Mouse (Mus musculus) heart, embryonic 10.5 days (tissue): ENCODE results near the gene Gfi1b. TPM values are rescaled to one million over a fixed set of nuclear protein-coding genes. Genes with fewer than 3 reads are reported as not detected.

ENCODE experiments used
- DNase-seq: peaks from one replicate; pipeline ENCODE4 v3.0.0-alpha.2; 2017; ENCODE audit warnings: low spot score
- H3K27ac ChIP-seq: fragments of 300-500 bp; sonication (generic); 2 replicates; pipeline ENCODE4 v1.5.1; 2016; ENCODE audit warnings: mild to moderate bottlenecking
- H3K27me3 ChIP-seq: fragments of 300-500 bp; sonication (generic); 2 replicates; pipeline ENCODE4 v1.6.1; 2016; ENCODE audit warnings: mild to moderate bottlenecking; ENCODE audit not compliant: poor library complexity, insufficient read depth, severe bottlenecking
- H3K36me3 ChIP-seq: fragments of 300-500 bp; sonication (generic); 2 replicates; pipeline ENCODE4 v1.6.1; 2016; ENCODE audit warnings: mild to moderate bottlenecking, moderate library complexity
- H3K4me1 ChIP-seq: fragments of 300-500 bp; sonication (generic); 2 replicates; pipeline ENCODE4 v1.6.1; 2016; ENCODE audit warnings: mild to moderate bottlenecking
- H3K4me3 ChIP-seq: fragments of 300-500 bp; sonication (generic); 2 replicates; pipeline ENCODE4 v1.5.1; 2016; ENCODE audit warnings: mild to moderate bottlenecking, moderate library complexity
- H3K9me3 ChIP-seq: fragments of 300-500 bp; sonication (generic); 2 replicates; pipeline ENCODE4 v1.6.1; 2016; ENCODE audit warnings: mild to moderate bottlenecking, moderate library complexity
- WGBS: fragments of 180-500 bp; shearing (Covaris S2); methylation state at CpG from one replicate; pipeline ENCODE4 v1.1.7; 2016; 5-methylcytosine and 5-hydroxymethylcytosine counted together
- polyA plus RNA-seq: library from polyadenylated mRNA; unstranded; fragments of >200 nt; fragmentation: Nextera tagmentation; extraction: Ambion mirVana; gene quantifications from 2 replicates; pipeline ENCODE4 v1.2.1, GENCODE M21; 2016

Gene Gfi1b
- polyA plus RNA-seq, 1 experiment from 2014 or later, result 12.2 TPM

DNA sequence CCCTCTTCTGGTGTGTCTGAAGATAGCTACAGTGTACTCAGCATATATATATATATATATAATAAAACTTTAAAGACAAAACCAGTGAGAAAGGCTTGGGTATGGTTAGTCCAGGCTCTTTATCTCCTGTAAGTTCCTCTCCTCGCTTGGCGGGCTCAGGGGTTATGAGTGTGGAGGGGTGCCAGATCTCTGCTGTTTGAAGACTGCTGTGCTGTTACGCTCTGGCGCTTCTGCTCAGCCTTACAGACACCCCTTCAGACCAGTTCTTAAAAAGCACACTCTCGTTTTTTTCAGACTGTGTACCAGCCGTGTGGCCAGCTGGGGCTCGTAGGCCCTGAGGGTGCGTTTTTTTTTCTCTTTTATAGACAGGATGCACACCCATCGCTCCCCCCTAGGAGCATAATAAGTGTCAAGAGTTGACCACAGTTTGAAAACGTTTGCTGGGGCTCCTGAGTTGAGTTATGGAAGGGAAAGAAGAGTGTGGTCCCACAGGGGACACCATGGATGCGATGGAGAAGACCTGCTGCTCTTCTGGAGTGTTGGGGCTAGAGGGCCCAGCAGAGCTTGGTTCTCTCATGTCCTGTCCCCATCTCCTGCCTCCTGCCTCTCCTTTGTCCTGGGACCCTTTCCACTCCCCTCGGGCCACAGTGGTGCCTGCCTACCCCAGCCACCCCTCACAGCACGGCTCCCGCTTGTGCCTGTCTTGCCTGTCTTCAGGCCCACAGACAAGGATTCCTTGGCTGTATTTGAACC, 15.8 kb downstream of the Gfi1b start:
- Histone ChIP-seq H3K4me3 (no peak overlapping the region), H3K27ac (peak overlapping the region; percentile 3; the same call in 1 of the 2 replicates), H3K36me3 (no peaks in the 10 kb centered on the region), H3K4me1 (peaks cover 37% of the 10 kb centered on the region), H3K27me3 (no peaks in the 10 kb centered on the region), H3K9me3 (no peaks in the 10 kb centered on the region)
- no peak for DNase-seq
- WGBS, result 80% methylated on average over 14 of the region's 14 CpGs

DNA sequence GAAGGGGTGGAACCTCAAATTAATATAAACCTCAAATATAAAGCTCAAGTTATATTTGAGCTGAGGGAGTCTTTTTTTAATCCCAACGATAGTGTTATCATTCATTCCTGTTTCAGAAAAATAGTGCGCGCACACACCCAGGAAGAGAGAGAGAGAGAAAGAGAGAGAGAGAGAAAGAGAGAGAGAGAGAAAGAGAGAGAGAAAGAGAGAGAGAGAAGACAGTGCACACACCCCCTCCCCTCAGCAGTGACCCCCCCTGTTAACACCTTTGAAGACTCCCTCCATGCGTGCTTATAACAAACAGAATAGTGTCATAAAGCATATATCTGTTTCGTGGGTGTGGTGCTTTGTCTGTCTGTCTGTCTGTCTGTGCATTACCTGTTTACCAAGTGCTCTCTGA, 18.2 kb downstream of the Gfi1b start:
- no peaks in the 10 kb centered on the region for H3K36me3 ChIP-seq
- H3K4me3 ChIP-seq, result no peak overlapping the region
- no peaks in the 10 kb centered on the region for H3K9me3 ChIP-seq
- H3K27ac ChIP-seq, result no peak overlapping the region
- 91% methylated on average over 5 of the region's 5 CpGs for WGBS
- peaks cover 51% of the 10 kb centered on the region for H3K4me1 ChIP-seq
- H3K27me3 ChIP-seq, result no peaks in the 10 kb centered on the region
- DNase-seq, result no peak

DNA sequence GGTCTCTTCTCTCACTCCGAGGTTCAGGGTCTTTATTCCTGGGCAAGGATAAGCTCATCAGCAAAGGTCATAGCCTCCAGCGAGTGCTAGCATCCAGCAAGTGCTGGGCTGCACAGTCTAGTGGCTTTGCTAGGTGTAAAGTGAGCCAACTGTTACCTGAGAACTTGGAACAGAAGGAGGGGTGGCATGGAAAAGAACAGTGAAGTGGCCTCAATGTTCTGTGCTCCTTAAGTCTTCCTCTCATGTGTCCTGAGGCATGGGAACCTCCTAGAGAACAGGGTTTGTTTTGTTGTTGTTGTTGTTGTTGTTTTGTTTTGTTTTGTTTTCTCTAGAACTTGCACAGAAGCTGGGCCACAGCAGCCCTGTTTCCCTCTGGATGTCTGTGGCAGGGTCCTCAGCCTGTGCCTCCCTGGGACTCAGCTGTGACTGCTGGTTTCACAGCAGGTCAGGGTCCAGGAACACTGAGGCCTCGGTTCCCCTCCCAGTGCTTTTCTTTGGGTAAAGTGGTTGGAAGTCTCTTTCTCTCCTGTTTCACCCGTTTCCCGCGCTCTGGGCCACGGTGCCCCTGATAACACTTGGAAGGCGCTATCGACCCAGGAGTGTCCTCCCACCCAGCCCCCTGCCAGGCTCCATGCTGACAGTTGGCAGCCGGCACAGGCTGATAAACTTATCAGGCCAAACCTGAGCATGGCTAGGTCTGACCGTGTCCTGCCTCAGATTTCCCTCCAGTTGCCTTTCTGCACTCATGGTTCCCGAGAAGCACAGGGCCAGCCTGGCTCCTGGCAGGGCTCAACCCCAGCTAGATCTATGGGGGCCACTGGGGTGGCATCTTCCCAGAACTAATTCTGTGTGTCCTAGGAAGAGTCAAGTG, 19.8 kb downstream of the Gfi1b start:
- WGBS, result 14% methylated on average over 12 of the region's 12 CpGs
- Histone ChIP-seq H3K27ac (peak overlapping the region; percentile 78), H3K27me3 (no peaks in the 10 kb centered on the region), H3K4me1 (peaks cover 57% of the 10 kb centered on the region), H3K9me3 (no peaks in the 10 kb centered on the region), H3K36me3 (no peaks in the 10 kb centered on the region), H3K4me3 (no peak overlapping the region; the same call in 1 of the 2 replicates)
- DNase-seq, result peak; percentile 94

DNA sequence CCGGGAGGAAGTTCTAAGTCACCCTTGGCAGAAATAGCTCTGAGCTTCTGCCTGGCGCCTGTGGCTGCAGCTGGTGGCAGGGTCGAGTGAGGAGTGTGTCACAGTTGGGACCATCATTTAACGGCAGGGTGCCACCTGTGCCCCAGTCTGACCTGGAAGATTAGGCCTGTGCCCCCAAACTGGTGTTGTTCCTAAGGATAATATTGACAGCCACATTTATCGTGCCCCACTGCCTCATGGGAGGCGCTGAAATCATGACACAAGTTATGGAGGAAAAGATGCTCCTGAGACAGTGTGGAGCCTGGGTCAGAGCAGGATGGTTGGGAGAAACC, 22.2 kb downstream of the Gfi1b start:
- 53% methylated on average over 6 of the region's 6 CpGs for WGBS

DNA sequence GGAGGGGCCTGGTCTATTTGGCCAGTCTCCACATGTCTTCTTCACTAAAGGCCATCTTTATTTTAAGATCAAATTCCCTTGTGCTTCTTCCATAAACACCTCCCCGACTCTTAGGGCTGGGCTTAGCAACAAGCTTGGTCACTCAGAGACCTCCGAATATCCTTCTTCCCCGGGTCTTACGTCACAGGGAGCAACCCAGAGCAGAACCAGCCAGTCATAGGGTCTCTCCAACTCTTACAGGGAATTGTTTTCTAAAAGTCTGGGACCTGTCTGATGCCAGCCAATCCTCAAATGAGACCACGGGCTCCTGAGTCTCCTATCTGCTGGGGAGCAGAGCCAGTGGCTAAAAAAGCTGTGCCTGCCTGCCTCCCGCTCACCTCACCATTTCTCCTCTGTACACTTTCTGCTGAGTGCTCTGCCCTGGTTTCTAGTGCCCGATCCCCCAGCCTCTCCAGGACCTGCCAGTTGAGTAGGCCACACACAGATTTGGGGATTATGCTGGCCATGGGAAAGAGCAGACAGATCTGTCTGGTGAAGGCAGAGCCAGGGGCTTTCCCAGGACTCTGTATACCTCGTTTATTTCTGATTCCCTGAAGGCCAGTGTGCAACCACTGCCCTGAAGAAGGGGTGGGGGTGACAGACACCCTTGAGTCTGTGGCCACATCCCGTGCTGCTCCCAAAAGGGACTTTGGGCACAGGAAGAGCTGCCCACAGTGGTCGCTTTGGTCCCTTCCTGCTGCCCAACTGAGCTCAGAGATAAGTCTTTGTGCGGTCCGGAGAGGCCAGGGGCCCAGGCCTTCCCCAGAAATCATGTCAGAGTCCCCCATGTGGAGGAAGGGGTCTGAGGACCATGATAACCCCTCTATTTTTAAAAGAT, 22.9 kb downstream of the Gfi1b start:
- H3K9me3 ChIP-seq, result no peaks in the 10 kb centered on the region
- WGBS, result 43% methylated on average over 12 of the region's 12 CpGs
- no peak for DNase-seq
- peaks cover 53% of the 10 kb centered on the region for H3K4me1 ChIP-seq
- peak overlapping the region; percentile 72 for H3K27ac ChIP-seq
- H3K27me3 ChIP-seq, result 0 out of 2 replicates have a peak, but pooled peaks cover 6% of the 10 kb centered on the region
- no peak overlapping the region for H3K4me3 ChIP-seq
- no peaks in the 10 kb centered on the region for H3K36me3 ChIP-seq

More for the DNA sequence above, 22.2 kb downstream of the Gfi1b start:
- Histone ChIP-seq H3K4me1 (peaks cover 53% of the 10 kb centered on the region), H3K27ac (peak overlapping the region; percentile 72), H3K27me3 (0 out of 2 replicates have a peak, but pooled peaks cover 4% of the 10 kb centered on the region), H3K36me3 (no peaks in the 10 kb centered on the region), H3K4me3 (no peak overlapping the region), H3K9me3 (no peaks in the 10 kb centered on the region)
- no peak for DNase-seq

DNA sequence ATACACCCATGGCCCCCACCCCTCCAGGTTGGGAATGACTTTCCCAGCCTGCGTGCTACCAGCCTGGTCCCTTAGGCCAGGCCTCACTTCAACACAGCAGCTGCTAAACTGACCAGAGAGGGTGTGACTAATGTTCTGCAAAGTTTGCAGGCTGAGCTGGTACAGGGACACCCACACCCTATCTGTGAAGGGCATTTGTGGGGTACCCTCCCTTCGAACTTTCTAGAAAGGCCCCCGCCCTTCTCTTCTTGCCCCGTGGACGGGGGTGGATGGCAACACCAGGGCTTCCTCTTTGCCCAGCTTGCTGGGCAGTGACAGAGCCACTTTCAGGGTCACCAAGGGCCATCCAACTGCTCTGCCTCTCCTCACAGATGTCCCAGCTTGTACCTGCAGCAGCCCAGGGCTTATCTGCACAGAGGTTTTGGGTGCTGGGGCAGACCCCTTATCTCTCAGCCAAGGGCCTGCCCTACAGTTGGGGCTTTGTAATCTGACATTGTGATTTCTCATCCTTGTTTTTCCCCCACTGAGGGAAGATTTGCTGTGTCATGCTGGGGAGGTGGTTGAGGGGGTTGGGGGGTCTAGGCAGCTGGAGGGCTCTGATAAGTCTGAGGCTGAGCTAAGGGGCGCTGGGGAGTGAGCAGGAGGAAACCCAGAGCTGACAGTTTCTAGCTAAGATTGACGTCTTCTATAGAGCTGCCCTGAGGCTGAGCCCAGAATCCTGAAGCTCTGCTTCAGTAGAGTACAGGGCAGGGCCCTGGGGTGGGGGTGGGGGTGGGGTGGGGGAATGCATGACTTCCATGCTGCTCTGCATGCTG, 23.8 kb downstream of the Gfi1b start:
- Histone ChIP-seq H3K36me3 (no peaks in the 10 kb centered on the region), H3K27ac (peak overlapping the region; percentile 72; the same call in 1 of the 2 replicates), H3K9me3 (no peaks in the 10 kb centered on the region), H3K4me3 (no peak overlapping the region), H3K27me3 (0 out of 2 replicates have a peak, but pooled peaks cover 6% of the 10 kb centered on the region), H3K4me1 (peaks cover 53% of the 10 kb centered on the region)
- WGBS, result 49% methylated on average over 7 of the region's 7 CpGs
- peak; percentile 92 for DNase-seq

DNA sequence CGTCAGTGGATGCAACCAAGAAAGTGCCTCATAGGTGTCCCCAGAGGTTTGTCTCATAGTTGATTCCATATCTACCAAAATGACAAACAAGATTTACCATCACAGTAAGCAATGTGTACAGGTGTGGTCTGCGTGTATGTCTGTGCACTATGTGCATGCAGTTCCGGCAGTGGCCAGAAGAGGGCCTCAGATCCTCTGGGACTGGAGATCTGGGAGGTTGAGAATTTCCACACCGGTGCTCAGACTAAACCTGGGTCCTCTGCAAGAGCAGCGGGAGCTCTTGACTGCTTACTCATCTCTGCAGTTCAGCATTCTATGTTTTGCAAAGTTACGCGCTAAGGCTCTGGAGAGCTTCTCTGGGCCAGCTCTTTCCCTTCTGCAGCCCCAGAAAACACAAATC, 24.8 kb downstream of the Gfi1b start:
- Histone ChIP-seq H3K27me3 (0 out of 2 replicates have a peak, but pooled peaks cover 12% of the 10 kb centered on the region), H3K9me3 (no peaks in the 10 kb centered on the region), H3K4me1 (peaks cover 45% of the 10 kb centered on the region), H3K27ac (no peak overlapping the region; the same call in 1 of the 2 replicates), H3K4me3 (no peak overlapping the region), H3K36me3 (no peaks in the 10 kb centered on the region)
- WGBS, result 88% methylated on average over 7 of the region's 7 CpGs
- DNase-seq, result no peak

DNA sequence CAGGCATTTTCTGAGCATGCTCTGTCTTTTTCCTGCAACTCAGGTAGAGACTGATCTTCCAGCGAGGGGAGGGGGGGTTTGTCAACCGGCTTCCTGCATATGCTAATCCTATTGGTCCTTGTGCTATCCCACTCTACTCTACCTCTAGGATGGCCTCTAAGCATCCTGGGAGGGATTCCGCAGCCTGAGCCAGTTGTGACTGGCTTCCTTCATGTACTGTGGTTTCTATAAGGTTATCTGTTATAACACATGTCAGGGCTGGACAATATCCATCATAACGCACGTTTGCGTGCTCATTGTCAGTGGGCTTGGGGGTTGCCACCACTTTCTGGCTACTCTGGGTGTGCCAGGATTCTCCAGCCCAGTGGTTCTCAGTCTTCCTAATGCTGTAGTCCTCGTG, 25.8 kb downstream of the Gfi1b start:
- 73% methylated on average over 7 of the region's 7 CpGs for WGBS
- Histone ChIP-seq H3K9me3 (no peaks in the 10 kb centered on the region), H3K36me3 (no peaks in the 10 kb centered on the region), H3K27ac (no peak overlapping the region), H3K4me1 (peaks cover 38% of the 10 kb centered on the region), H3K4me3 (no peak overlapping the region), H3K27me3 (0 out of 2 replicates have a peak, but pooled peaks cover 12% of the 10 kb centered on the region)
- no peak for DNase-seq

DNA sequence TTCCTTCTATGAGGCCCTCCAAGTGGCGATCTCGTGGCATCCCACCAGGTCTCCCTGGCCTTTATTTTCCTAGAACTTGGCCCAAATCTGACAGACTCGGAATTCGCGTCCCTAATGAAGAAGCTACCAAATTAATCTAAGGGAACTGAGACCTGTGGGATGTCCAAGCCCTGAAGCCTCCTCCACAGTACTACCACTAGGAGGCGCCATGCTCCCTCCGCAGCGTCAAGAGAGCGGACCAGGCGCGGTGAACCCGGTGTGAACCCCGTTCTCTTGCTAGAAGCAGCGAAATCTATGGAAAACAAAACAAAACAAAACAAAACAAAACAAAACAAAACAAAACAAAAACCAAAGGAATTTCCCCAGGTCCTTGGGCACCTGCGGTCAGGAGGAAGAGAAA, 29.0 kb downstream of the Gfi1b start:
- WGBS, result 5% methylated on average over 15 of the region's 15 CpGs
- H3K27ac ChIP-seq, result no peak overlapping the region
- H3K27me3 ChIP-seq, result peaks cover 18% of the 10 kb centered on the region; the same call in 1 of the 2 replicates
- peak; percentile 88 for DNase-seq
- H3K4me1 ChIP-seq, result peaks cover 7% of the 10 kb centered on the region
- no peaks in the 10 kb centered on the region for H3K9me3 ChIP-seq
- no peak overlapping the region for H3K4me3 ChIP-seq
- no peaks in the 10 kb centered on the region for H3K36me3 ChIP-seq

DNA sequence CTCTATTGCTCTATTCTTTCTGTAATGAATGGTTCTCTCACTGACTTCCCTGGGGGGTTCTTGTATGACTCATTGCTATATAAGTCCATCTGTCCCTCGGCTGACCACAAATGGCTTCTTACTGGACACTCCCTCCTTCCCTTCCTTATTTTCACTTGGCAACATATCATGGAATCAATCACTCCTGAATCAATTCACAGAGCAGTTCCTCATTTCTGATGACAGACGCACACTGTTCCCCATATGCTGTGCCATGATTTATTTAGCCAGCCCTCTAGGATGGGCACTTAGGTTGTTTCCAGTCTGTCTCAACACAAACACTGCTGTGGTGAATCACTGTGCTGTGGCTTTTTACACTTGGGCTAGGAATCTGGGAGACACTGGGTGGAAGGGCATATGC, 30.3 kb downstream of the Gfi1b start:
- 73% methylated on average over 2 of the region's 2 CpGs for WGBS
- H3K27ac ChIP-seq, result no peak overlapping the region
- H3K4me1 ChIP-seq, result no peaks in the 10 kb centered on the region
- no peak overlapping the region for H3K4me3 ChIP-seq
- no peak for DNase-seq
- no peaks in the 10 kb centered on the region for H3K36me3 ChIP-seq
- H3K9me3 ChIP-seq, result no peaks in the 10 kb centered on the region
- H3K27me3 ChIP-seq, result peaks cover 20% of the 10 kb centered on the region; the same call in 1 of the 2 replicates

DNA sequence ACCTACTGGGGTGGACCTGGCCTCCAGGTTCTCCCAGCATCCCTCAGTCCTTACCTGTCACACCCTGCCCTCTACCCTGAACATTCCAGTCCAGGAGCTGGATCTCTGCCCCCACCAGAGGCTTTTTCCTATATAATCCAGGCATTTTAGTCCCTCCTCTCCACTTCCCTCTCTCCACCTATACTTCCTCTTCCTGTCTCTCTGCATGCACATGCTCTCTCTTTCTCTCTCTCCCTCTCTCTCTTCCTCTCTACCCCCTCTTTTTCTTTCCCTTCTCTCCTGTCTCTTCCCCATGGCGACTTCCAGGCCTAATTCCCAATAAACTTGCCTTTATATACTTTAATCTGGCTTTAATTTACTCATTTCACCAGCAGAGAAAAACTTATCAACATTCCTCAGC, 33.2 kb downstream of the Gfi1b start:
- Histone ChIP-seq H3K27me3 (peaks cover 18% of the 10 kb centered on the region; the same call in 1 of the 2 replicates), H3K9me3 (no peaks in the 10 kb centered on the region), H3K27ac (no peak overlapping the region), H3K4me1 (peaks cover 2% of the 10 kb centered on the region; the same call in 1 of the 2 replicates), H3K36me3 (no peaks in the 10 kb centered on the region), H3K4me3 (no peak overlapping the region)
- DNase-seq, result no peak
- 47% methylated on average over 1 of the region's 1 CpGs for WGBS

DNA sequence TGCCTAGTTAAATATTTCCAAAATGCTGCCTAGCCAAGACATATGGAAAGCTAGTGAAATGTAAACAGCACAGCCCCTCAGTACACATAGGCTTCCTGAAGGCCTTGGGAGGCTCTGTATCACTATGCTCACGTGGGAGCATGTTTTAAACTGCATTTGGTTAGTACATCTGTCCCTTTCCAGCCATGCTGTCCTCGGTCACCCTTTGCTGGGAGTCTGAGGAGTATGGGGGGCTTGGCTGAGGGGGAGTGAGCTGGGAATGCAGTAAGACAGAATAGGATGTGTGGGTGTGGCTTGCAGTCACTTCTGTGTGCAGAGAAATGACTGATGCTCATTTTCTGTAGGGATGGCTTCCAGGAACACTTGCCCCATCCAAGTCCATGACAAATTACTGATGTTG, 36.1 kb downstream of the Gfi1b start:
- no peak overlapping the region for H3K27ac ChIP-seq
- DNase-seq, result no peak
- H3K27me3 ChIP-seq, result peaks cover 12% of the 10 kb centered on the region; the same call in 1 of the 2 replicates
- H3K36me3 ChIP-seq, result peaks cover 5% of the 10 kb centered on the region
- 47% methylated on average over 2 of the region's 2 CpGs for WGBS
- H3K4me3 ChIP-seq, result no peak overlapping the region
- no peaks in the 10 kb centered on the region for H3K9me3 ChIP-seq
- H3K4me1 ChIP-seq, result peaks cover 15% of the 10 kb centered on the region; the same call in 1 of the 2 replicates
